Mouse (Mus musculus) erythroblast, embryonic 14.5 days (primary cell): ENCODE data around the gene Rsad1.

Experiments used
- GATA1 ChIP-seq: IDR thresholded peaks from 2 replicates; pipeline ENCODE4 v1.6.1; 2012; ENCODE audit warnings: low read length, inconsistent platforms, mixed read lengths
- TAL1 ChIP-seq: IDR thresholded peaks from 3 replicates; pipeline ENCODE4 v1.6.1; 2012; ENCODE audit warnings: low read length, inconsistent platforms, mixed read lengths

DNA sequence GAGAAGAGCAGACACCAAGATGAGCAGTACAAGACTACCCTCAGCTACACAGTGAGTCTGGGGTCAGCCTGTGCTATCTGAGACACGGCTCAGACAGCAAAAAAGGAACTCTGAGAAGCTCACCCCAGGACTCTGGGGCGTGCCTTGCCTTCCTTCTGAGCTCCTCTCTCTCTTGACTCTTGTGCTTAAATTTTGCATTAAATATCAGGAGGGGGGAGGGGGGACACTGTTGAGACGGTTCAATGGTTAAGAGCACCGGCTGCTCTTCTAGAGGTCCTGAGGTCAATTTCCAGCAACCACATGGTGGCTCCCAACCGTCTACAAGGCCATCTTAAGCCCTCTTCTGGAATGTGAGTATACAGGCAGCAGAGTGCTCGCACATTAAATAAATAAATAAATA lies 38.5 kb upstream of the Rsad1 start:
- TF ChIP-seq GATA1 (no peak), TAL1 (no peak)
